Mouse (Mus musculus) layer of hippocampus, adult 2 months (tissue): Measurements from ENCODE around the gene D730048I06Rik. TPM values are rescaled to one million over a fixed set of nuclear protein-coding genes. Genes with fewer than 3 reads are reported as not detected.
"Not testable (repeated sequence)": the region's sequence is repeated elsewhere in the genome, so short reads cannot be mapped to it uniquely, and the experiment has no call there.

Experiments used
- DNase-seq, 2 experiments: peaks; one replicate each; pipeline ENCODE4 v3.0.0; 2022; ENCODE audit warnings: low spot score in 2 of 2
- H3K27ac ChIP-seq: fragments of 200-600 bp; 2 replicates; pipeline ENCODE4 v1.8.1; 2022
- H3K4me3 ChIP-seq: fragments of 200-600 bp; 2 replicates; pipeline ENCODE4 v1.8.1; 2022; ENCODE audit warnings: mild to moderate bottlenecking
- CTCF ChIP-seq: fragments of 200-600 bp; conservative IDR thresholded peaks from 2 replicates; pipeline ENCODE4 v1.8.1; 2022; ENCODE audit warnings: antibody characterized with exemption, mild to moderate bottlenecking, moderate library complexity
- long read RNA-seq, 2 experiments: library from polyadenylated mRNA; stranded (forward); transcript quantifications; one replicate each; pipeline ENCODE4 v2.0.0; 2021; ENCODE audit warnings: borderline mapping rate in 2 of 2
- total RNA-seq, 2 experiments: library from RNA; stranded (reverse); gene quantifications; 2 replicates each; pipeline ENCODE4 v1.2.3; 2021

The D730048I06Rik gene
- total RNA-seq: not detected
- long read RNA-seq, experiment 1: 0 reads
- long read RNA-seq, experiment 2: 0 reads

GRCm38 (mm10) chr9:35790001-35790400 is at the start of gene D730048I06Rik, which contains the start of gene Gm27235:
Gene D730048I06Rik, minus strand, starts transcription at chr9:35790112.
Gene Gm27235, minus strand, starts transcription at chr9:35790101.
- Histone ChIP-seq H3K27ac (no peak within 1 kb of the TSS), H3K4me3 (no peak within 1 kb of the TSS)
- no peak for DNase-seq
- TF ChIP-seq CTCF: no peak

GRCm38 (mm10) chr9:35817881-35818280 is 28.0 kb upstream of the D730048I06Rik start:
- not testable (repeated sequence) for DNase-seq, H3K27ac ChIP-seq, H3K4me3 ChIP-seq

GRCm38 (mm10) chr9:35798146-35798545 is 8.2 kb upstream of the D730048I06Rik start:
- TF ChIP-seq CTCF: no peak
- no peak for DNase-seq
- Histone ChIP-seq H3K4me3 (no peak overlapping the region), H3K27ac (no peak overlapping the region)

- Histone ChIP-seq H3K4me3 (no peak within 1 kb of the TSS), H3K27ac (no peak within 1 kb of the TSS)
- TF ChIP-seq CTCF: no peak
- DNase-seq: no peak
Observed at GRCm38 (mm10) chr9:35778009-35778408, 11.9 kb downstream of the D730048I06Rik start, which contains the start of gene Gm17727. Gene Gm17727, minus strand, starts transcription at chr9:35778109.

GRCm38 (mm10) chr9:35756843-35757242 is 33.1 kb downstream of the D730048I06Rik start:
- Histone ChIP-seq H3K4me3 (no peak overlapping the region), H3K27ac (no peak overlapping the region)
- DNase-seq: no peak
- TF ChIP-seq CTCF: no peak

- Histone ChIP-seq H3K4me3 (no peak within 1 kb of the TSS), H3K27ac (no peak within 1 kb of the TSS)
- DNase-seq: no peak
- no peak for TF ChIP-seq CTCF
Observed at GRCm38 (mm10) chr9:35740749-35741148, 49.2 kb downstream of the D730048I06Rik start, which contains the start of gene Gm17677. Gene Gm17677, plus strand, starts transcription at chr9:35741049.

Other genes starting within 250 kb of the D730048I06Rik start
- 10 to 100 TPM; 13.9 to 14.9 TPM for gene Ddx25, start 231.6 kb downstream of the D730048I06Rik start, total RNA-seq
- gene Pus3, start 231.5 kb downstream of the D730048I06Rik start, total RNA-seq: 10 to 100 TPM; 13.0 to 14.2 TPM
- gene Pate2, start 219.8 kb downstream of the D730048I06Rik start, total RNA-seq: under 1 TPM; 0.74 to 0.79 TPM
- gene Hyls1, start 219.7 kb downstream of the D730048I06Rik start, total RNA-seq: 10 to 100 TPM; 13.0 to 15.8 TPM
- gene Pate4, start 178.2 kb downstream of the D730048I06Rik start, total RNA-seq: not detected
- not detected for gene Pate3, start 141.9 kb downstream of the D730048I06Rik start, total RNA-seq
- gene Pate1, start 102.7 kb downstream of the D730048I06Rik start, total RNA-seq: not detected
- not detected for gene Gm17677, start 49.1 kb downstream of the D730048I06Rik start, total RNA-seq
- not detected for gene Gm17727, start 12.0 kb downstream of the D730048I06Rik start, total RNA-seq
- gene Gm27235, start within 50 bp of the D730048I06Rik start, total RNA-seq: not detected
- not detected for gene 9230110F15Rik, start 54.0 kb upstream of the D730048I06Rik start, total RNA-seq
- not detected for gene 9230113P08Rik, start 118.3 kb upstream of the D730048I06Rik start, total RNA-seq